ENCODE assay signal across 25 mouse cellular contexts in genomic region chr12:108348151-108348550, GRCm38 (mm10). TPM values are rescaled to one million over a fixed set of nuclear protein-coding genes. Genes with fewer than 3 reads are reported as not detected.
"Had no signal": no experiment of that assay in that cellular context is flagged by ENCODE, and none has a peak within 500 bp of the region (broad histone marks: within the 10 kb centered on the region; RNA-seq: fewer than 3 reads in every experiment).

No protein-coding gene starts in this region.

- H3K4me2 ChIP-seq: heart, embryonic 11.5 days; heart, embryonic 13.5 days; heart, embryonic 15.5 days; hindbrain, embryonic 13.5 days; hindbrain, embryonic 15.5 days; limb, embryonic 12.5 days; liver, embryonic 11.5 days; liver, embryonic 13.5 days had no signal

- DNase-seq: gastrocnemius, postnatal 14 days; gastrocnemius, postnatal 36 days; heart, adult 11 months; heart, adult 2 months; heart, postnatal 14 days; heart, postnatal 36 days; kidney, adult 18-20 months; kidney, adult 8-10 months; kidney, postnatal 10 days; kidney, postnatal 25 days; kidney, postnatal 4 days; liver; liver, embryonic 13.5 days had no signal

- H3K9me3 ChIP-seq: heart, embryonic 13.5 days; heart, embryonic 15.5 days; hindbrain, embryonic 13.5 days; hindbrain, embryonic 15.5 days; limb, embryonic 10.5 days; limb, embryonic 12.5 days; liver, embryonic 13.5 days had no signal

- H3K9ac ChIP-seq: heart, embryonic 13.5 days; heart, embryonic 15.5 days; hindbrain, embryonic 13.5 days; hindbrain, embryonic 15.5 days; limb, embryonic 12.5 days; liver, embryonic 13.5 days had no signal

- H3K4me3 ChIP-seq: heart, adult 2 months; heart, embryonic 13.5 days; heart, embryonic 15.5 days; hindbrain, embryonic 13.5 days; hindbrain, embryonic 15.5 days; layer of hippocampus, adult 2 months; left cerebral cortex, adult 2 months; limb, embryonic 10.5 days; limb, embryonic 12.5 days; liver, embryonic 13.5 days had no signal

- H3K4me1 ChIP-seq: liver, embryonic 13.5 days had no signal

- ATAC-seq: hindbrain, postnatal 0 days had no signal

- H3K27ac ChIP-seq: heart, adult 2 months; heart, embryonic 13.5 days; heart, embryonic 15.5 days; hindbrain, embryonic 13.5 days; hindbrain, embryonic 15.5 days; hindbrain, postnatal 0 days; layer of hippocampus, adult 2 months; left cerebral cortex, adult 2 months; limb, embryonic 10.5 days; limb, embryonic 12.5 days; liver, embryonic 13.5 days had no signal

- H3K36me3 ChIP-seq: heart, embryonic 13.5 days; heart, embryonic 15.5 days; hindbrain, embryonic 13.5 days; hindbrain, embryonic 15.5 days; limb, embryonic 10.5 days; limb, embryonic 12.5 days; liver, embryonic 13.5 days had no signal

RNA-seq across cellular contexts. Expression of gene Eml1, which starts 22.6 kb away (rescaled TPM):
- total RNA-seq: hematopoietic stem cell, adult 5-6 weeks had no signal

RNA-seq across cellular contexts. Expression of gene Hhipl1, which starts 42.1 kb away (rescaled TPM):
- total RNA-seq: hematopoietic stem cell, adult 5-6 weeks had no signal
- polyA plus RNA-seq: liver, embryonic 11.5 days; liver, embryonic 13.5 days had no signal
